Mouse (Mus musculus) gastrocnemius, postnatal 36 days (tissue): Measurements from ENCODE around the gene Actr8. TPM values are rescaled to one million over a fixed set of nuclear protein-coding genes. Genes with fewer than 3 reads are reported as not detected.

Experiments used
- DNase-seq, 2 experiments: peaks; one replicate each; pipeline ENCODE4 v3.0.0; 2022
- intact Hi-C: fragments of 180-260 bp; cut with DNase I; formaldehyde crosslinking; loops from one replicate; pipeline ENCODE4 v1.15.1; 2025
- microRNA-seq, 2 experiments: library from miRNA; unstranded; fragments of <30 nt; microRNA quantifications; one replicate each; pipeline ENCODE4 v1.2.0; 2021
- total RNA-seq, 2 experiments: library from RNA; stranded (reverse); gene quantifications; 2 replicates each; pipeline ENCODE4 v1.2.3; 2021

Actr8 gene
- total RNA-seq, 2 experiments from 2014 or later: 30.3 to 30.6 TPM

DNA sequence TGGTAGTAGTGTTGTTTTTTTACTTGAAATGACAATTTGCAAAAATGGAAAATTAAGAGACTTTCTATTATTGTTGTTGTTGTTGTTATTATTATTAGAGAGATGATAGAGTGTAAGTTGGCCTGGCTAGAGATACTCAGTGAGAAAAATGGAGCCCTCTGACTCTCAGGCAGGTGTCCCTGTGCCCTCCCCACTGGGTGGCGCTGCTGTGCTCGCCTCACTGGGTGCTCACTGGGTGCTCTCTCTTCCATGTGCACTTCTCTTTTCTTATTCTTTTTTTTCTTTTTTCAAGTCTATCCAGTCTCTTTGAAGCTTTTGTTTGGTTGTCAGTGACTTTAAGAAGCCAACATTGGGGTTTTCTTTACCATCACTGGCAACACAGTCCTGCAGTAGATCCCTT is 49.2 kb downstream of the Actr8 start:
- intact Hi-C loops: no loop called here
- no peak for DNase-seq

- no peak for DNase-seq
- intact Hi-C loops: no loop called here
These were observed 55.3 kb downstream of the Actr8 start for GRCm38 (mm10) chr14:30033405-30033804.

GRCm38 (mm10) chr14:30038431-30038830 is 60.3 kb downstream of the Actr8 start:
- intact Hi-C loops: no loop called here
- DNase-seq: no peak

GRCm38 (mm10) chr14:30039413-30039812 is 61.3 kb downstream of the Actr8 start:
- intact Hi-C loops: no loop called here
- no peak for DNase-seq

DNA sequence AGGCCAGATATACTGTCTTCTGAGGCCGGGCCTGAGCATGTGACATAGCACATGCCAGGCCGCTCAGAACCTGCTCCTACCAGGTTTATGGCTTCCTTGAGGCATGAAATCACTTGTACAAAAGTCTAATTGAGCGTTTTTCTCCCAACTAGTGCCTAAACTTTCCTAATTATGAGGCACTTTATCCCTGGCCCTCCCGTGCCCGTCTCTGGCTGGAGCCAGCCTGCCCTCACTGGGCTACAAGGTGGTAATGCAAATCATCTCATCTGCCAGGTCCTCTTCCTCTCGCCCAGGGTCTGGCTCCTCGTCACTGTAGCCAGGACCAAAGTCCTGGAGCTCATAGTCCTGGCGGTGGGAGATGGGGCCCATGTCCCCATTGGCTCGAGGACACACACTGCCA is 63.7 kb downstream of the Actr8 start:
- intact Hi-C loops: no loop called here

GRCm38 (mm10) chr14:30043356-30043940 is 65.3 kb downstream of the Actr8 start:
- intact Hi-C loops: no loop called here
- DNase-seq: no peak

More for the DNA sequence above, 63.7 kb downstream of the Actr8 start:
- no peak for DNase-seq

DNA sequence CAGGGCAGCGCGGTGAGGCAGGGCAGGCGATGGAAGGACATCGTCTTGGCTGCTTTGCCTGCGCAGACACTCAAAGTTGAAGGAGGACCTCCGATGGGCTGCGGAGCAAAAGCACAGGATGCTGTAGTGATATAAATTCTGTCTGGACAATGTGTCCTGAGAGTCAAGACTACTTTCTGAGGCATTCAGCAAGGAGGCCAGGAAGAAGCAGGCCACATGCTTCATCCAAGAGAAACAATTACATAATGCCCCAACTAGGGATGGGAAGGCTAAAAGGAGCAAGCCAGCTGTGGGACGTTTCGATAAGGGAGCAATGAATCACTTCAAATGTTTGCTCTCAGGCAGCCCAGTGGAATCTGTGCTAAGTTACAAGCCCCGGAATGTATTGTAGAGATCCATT is 67.1 kb downstream of the Actr8 start:
- intact Hi-C loops: no loop called here
- no peak for DNase-seq

DNA sequence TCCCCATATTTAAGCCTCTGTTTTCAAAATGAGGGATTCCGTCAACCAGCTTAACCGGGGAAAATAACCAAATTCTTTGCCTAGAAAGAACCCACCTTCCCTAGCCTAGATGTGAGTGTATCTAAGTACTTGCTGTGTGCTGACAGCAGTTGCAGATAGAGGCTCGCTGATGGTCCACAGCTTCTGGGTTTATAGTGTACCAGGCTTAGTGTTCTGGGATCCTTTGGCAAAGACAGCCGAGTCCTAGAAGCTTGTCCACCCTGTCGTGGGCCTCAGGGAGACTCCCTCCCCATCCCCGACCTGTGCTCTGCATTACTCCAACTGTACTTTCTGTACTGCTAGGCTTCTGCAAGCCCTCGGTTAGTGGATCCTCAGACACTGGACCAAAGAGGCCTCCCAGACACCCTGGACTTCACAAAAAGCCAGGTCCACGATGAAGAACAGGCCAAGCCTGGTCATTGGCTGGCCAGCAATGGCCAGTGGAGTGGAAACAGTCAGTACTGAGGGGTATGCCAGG is 67.6 kb downstream of the Actr8 start:
- DNase-seq: no peak
- intact Hi-C loops: no loop called here

DNA sequence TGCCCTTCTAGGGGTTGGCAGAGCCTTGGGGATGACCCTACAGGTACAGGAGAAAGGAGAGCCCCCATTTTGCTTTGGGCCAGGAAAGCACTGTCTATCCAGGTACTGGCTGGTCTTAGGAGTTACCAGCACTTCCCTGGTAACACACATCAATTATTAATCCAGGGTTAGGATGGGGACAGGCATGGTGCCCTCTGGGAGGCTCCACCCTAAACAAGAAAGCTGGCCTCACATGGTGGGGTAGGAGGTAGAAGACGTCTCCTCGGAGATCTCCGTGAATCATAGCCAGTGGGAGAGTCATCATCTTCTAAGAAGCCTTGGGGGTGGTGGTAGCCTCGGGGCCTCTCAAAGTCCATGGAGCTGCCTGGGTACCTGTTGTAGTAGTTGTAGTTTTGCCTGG is 68.8 kb downstream of the Actr8 start:
- no peak for DNase-seq
- intact Hi-C loops: no loop called here

DNA sequence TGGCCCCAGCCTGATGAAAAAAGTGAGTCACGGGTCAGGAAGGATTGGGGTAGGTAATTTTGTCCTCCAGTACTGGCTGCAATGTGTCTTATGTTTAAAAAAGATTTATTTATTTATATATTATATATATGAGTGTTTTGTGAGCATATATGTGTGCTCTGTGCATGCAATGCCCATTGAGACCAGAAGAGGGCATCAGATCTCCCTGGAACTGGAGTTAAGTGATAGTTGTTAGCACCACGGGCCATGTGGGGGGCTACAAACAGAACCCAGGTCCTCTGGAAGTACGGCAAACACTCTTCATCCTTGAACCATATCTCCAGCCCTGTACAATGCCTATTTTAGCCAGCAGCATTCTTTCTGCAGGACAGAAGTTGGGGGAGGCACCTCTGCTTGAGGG is 69.9 kb downstream of the Actr8 start:
- no peak for DNase-seq
- intact Hi-C loops: no loop called here

DNA sequence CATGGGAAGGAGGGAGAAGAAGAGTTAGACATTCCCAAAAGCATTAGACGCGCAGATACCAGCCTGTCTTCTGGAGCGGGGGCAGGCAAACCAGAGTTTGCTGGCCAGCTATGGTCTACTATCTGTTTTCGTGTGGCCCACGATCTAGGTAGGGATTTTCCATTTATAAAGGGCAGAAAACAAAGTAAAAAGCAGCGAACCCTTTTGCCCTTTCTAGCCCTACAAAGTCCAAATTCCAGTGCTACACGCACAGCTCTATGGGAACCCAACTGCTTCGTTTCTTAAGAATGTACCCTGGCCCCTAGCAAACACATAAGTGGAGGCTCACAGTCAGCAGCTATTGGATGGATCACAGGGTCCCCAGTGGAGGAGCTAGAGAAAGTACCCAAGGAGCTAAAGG is 72.1 kb downstream of the Actr8 start:
- intact Hi-C loops: no loop called here
- no peak for DNase-seq

DNA sequence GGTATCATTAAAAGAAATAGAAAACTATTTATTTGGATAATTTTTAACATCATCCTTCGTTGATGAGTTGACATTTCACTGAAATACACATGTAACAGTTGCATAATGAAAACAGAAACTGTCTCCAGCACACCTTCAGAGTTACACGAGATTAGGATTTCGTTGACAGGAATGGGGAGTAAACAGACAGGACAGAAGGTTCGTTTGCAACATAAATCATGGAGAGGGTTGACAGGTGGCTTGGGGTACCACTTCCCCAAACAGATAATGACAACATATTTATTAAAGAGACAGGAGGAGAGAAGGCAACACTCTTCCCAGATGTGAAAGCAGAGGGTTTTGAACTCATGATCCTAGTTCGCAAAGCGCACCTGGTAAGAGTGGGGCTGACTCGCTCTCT is 76.8 kb downstream of the Actr8 start:
- no peak for DNase-seq
- intact Hi-C loops: no loop called here

Small RNA genes within 50 kb of the gene (microRNA-seq; reads per million reads assigned to microRNA genes)
- 0 reads per million in 2 experiments for gene Mir6947

Other genes starting within 250 kb of the Actr8 start
- gene Selenok, start 10.0 kb upstream of the Actr8 start, total RNA-seq: 10 to 100 TPM; 63.0 to 63.3 TPM
- gene Il17rb, start 30.6 kb downstream of the Actr8 start, total RNA-seq: not detected
- under 1 TPM; 0.15 to 0.30 TPM for gene Chdh, start 30.7 kb downstream of the Actr8 start, total RNA-seq